19 mouse cellular contexts compared by ENCODE assay signal in genomic region chr9:14887787-14888382, GRCm38 (mm10). TPM values are rescaled to one million over a fixed set of nuclear protein-coding genes. Genes with fewer than 3 reads are reported as not detected.
A peak's percentile ranks its signal among the peaks of the same experiment; 100 is the strongest.
DNase-seq lines count a peak whose midpoint lies in the region; ATAC-seq and TF ChIP-seq lines count a peak whose summit lies in the region.
"Had no signal": no experiment of that assay in that cellular context is flagged by ENCODE, and none has a peak within 500 bp of the region (broad histone marks: within the 10 kb centered on the region; RNA-seq: fewer than 3 reads in every experiment).

No protein-coding gene starts in this region.

- no peak for DNase-seq in embryonic facial prominence, embryonic 11.5 days (ENCODE audit: low spot score)
- DNase-seq in embryonic facial prominence, embryonic 10.5 days (ENCODE audit: low spot score), result no peak
- no peak for DNase-seq in limb, embryonic 11.5 days (ENCODE audit: low spot score)
- DNase-seq in limb, embryonic 10.5 days (ENCODE audit: low spot score), result no peak
- DNase-seq in MEL (ENCODE audit: low read depth, low spot score), result peak; percentile 82
- DNase-seq in cerebellum, adult 2 months, result no peak
- no peak for DNase-seq in ovary, postnatal 14 days (ENCODE audit: low spot score)
- DNase-seq: adrenal gland, postnatal 25 days; heart, adult 2 months; layer of hippocampus, postnatal 36 days; midbrain, embryonic 14.5 days; right cerebral cortex, adult 18-20 months had no signal

- no peak overlapping the region for H3K4me2 ChIP-seq in embryonic facial prominence, embryonic 11.5 days (ENCODE audit: low read depth, low read length)
- no peak overlapping the region for H3K4me2 ChIP-seq in limb, embryonic 11.5 days (ENCODE audit: low read depth, severe bottlenecking)
- no peak overlapping the region for H3K4me2 ChIP-seq in liver, embryonic 15.5 days
- H3K4me2 ChIP-seq: hindbrain, embryonic 13.5 days; limb, embryonic 15.5 days; neural tube, embryonic 13.5 days had no signal

- H3K27me3 ChIP-seq in embryonic facial prominence, embryonic 11.5 days (ENCODE audit: control insufficient read depth, insufficient read depth, low read length), result no peaks in the 10 kb centered on the region
- no peaks in the 10 kb centered on the region for H3K27me3 ChIP-seq in embryonic facial prominence, embryonic 10.5 days (replicated peaks; ENCODE audit: low read depth, poor library complexity, severe bottlenecking)
- no peaks in the 10 kb centered on the region for H3K27me3 ChIP-seq in limb, embryonic 11.5 days (ENCODE audit: control insufficient read depth, insufficient read depth, low read length)
- no peaks in the 10 kb centered on the region for H3K27me3 ChIP-seq in limb, embryonic 10.5 days (ENCODE audit: low read depth, poor library complexity, severe bottlenecking)
- no peaks in the 10 kb centered on the region for H3K27me3 ChIP-seq in MEL (ENCODE audit: control insufficient read depth in 1 of 2, insufficient read depth in 2 of 2, low read length in 2 of 2)
- H3K27me3 ChIP-seq in liver, embryonic 15.5 days, result no peaks in the 10 kb centered on the region
- no peaks in the 10 kb centered on the region for H3K27me3 ChIP-seq in cerebellum, adult 2 months (ENCODE audit: control insufficient read depth, insufficient read depth, low read length)
- H3K27me3 ChIP-seq: hindbrain, embryonic 13.5 days; limb, embryonic 15.5 days; neural tube, embryonic 13.5 days had no signal

- no peak for TF ChIP-seq RAD21 in MEL (IDR thresholded peaks at IDR 0.05; ENCODE audit: low read depth, low read length)

- H3K4me1 ChIP-seq in embryonic facial prominence, embryonic 11.5 days (ENCODE audit: control insufficient read depth, insufficient read depth, low read length), result no peaks in the 10 kb centered on the region
- H3K4me1 ChIP-seq in embryonic facial prominence, embryonic 10.5 days, result no peaks in the 10 kb centered on the region; the same call in 1 of the 2 replicates
- H3K4me1 ChIP-seq in limb, embryonic 11.5 days (ENCODE audit: control insufficient read depth, insufficient read depth, low read length), result no peaks in the 10 kb centered on the region
- H3K4me1 ChIP-seq in limb, embryonic 10.5 days, result no peaks in the 10 kb centered on the region
- H3K4me1 ChIP-seq in MEL (ENCODE audit: control insufficient read depth in 1 of 2, insufficient read depth in 2 of 2, low read length in 2 of 2), result peaks cover 4 to 25% of the 10 kb centered on the region in 2 experiments; a peak in 3 of 4 replicates
- peaks cover 5% of the 10 kb centered on the region for H3K4me1 ChIP-seq in liver, embryonic 15.5 days (replicated peaks)
- peaks cover 12% of the 10 kb centered on the region for H3K4me1 ChIP-seq in cerebellum, adult 2 months (ENCODE audit: control insufficient read depth, insufficient read depth, low read length)
- H3K4me1 ChIP-seq: limb, embryonic 15.5 days had no signal

- peak; percentile 19 to 38; a peak in 3 of 4 replicates for TF ChIP-seq EP300 in MEL (IDR thresholded peaks at IDR 0.05; ENCODE audit: low read depth in 1 of 2, low read length in 2 of 2)

- 0 out of 2 replicates have a peak, but pooled peaks have one; percentile 23 for ATAC-seq in embryonic facial prominence, embryonic 11.5 days (replicated peaks; ENCODE audit: insufficient number of reproducible peaks, low FRiP score, low TSS enrichment, low read depth)
- 0 out of 2 replicates have a peak, but pooled peaks have one; percentile 17 for ATAC-seq in limb, embryonic 11.5 days (ENCODE audit: insufficient number of reproducible peaks, low FRiP score, low TSS enrichment, low read depth)
- ATAC-seq in liver, embryonic 15.5 days (ENCODE audit: insufficient read depth), result 0 out of 2 replicates have a peak, but pooled peaks have one; percentile 5

- no peaks in the 10 kb centered on the region for H3K79me2 ChIP-seq in MEL (ENCODE audit: control insufficient read depth, insufficient read depth, low read length, poor library complexity)

- 86% methylated on average over 6 of the region's 6 CpGs for WGBS in embryonic facial prominence, embryonic 11.5 days
- WGBS in embryonic facial prominence, embryonic 10.5 days, result 86% methylated on average over 6 of the region's 6 CpGs
- WGBS in limb, embryonic 11.5 days, result 87% methylated on average over 6 of the region's 6 CpGs
- WGBS in limb, embryonic 10.5 days, result 88% methylated on average over 6 of the region's 6 CpGs
- whole genome bisulfite sequencing in liver, embryonic 15.5 days (ENCODE audit: insufficient replicate concordance), result 58% methylated on average over 6 of the region's 6 CpGs
- WGBS in cerebellum, adult 2 months, result 85% methylated on average over 6 of the region's 6 CpGs

- no peak for TF ChIP-seq CTCF in MEL (IDR thresholded peaks at IDR 0.05 in 2 of 3, conservative IDR thresholded peaks at IDR 0.05 in 1 of 3; ENCODE audit: control insufficient read depth in 1 of 3, insufficient read depth in 1 of 3, low read depth in 2 of 3, low read length in 3 of 3, poor library complexity in 1 of 3, severe bottlenecking in 1 of 3)
- no peak for TF ChIP-seq CTCF in cerebellum, adult 2 months (IDR thresholded peaks at IDR 0.05; ENCODE audit: borderline replicate concordance, insufficient read depth, low read depth, low read length)

- no peaks in the 10 kb centered on the region for H3K9me3 ChIP-seq in embryonic facial prominence, embryonic 11.5 days (replicated peaks; ENCODE audit: control insufficient read depth, low read length)
- H3K9me3 ChIP-seq in embryonic facial prominence, embryonic 10.5 days, result no peaks in the 10 kb centered on the region
- H3K9me3 ChIP-seq in limb, embryonic 11.5 days (ENCODE audit: control insufficient read depth, low read length), result no peaks in the 10 kb centered on the region
- H3K9me3 ChIP-seq in limb, embryonic 10.5 days (replicated peaks), result no peaks in the 10 kb centered on the region
- no peaks in the 10 kb centered on the region for H3K9me3 ChIP-seq in MEL (replicated peaks; ENCODE audit: insufficient read depth, low read length)
- H3K9me3 ChIP-seq in liver, embryonic 15.5 days (replicated peaks), result no peaks in the 10 kb centered on the region
- H3K9me3 ChIP-seq: forebrain, embryonic 10.5 days; hindbrain, embryonic 13.5 days; limb, embryonic 15.5 days; neural tube, embryonic 13.5 days had no signal

- no peak for TF ChIP-seq POLR2A in MEL (IDR thresholded peaks at IDR 0.05; ENCODE audit: control insufficient read depth in 1 of 2, insufficient read depth in 1 of 2, low read depth in 1 of 2, low read length in 2 of 2, poor library complexity in 1 of 2)
- no peak for TF ChIP-seq POLR2A in cerebellum, adult 2 months (IDR thresholded peaks at IDR 0.05; ENCODE audit: borderline replicate concordance, insufficient read depth, low read length)

- H3K27ac ChIP-seq in embryonic facial prominence, embryonic 11.5 days (replicated peaks; ENCODE audit: low read depth, low read length), result no peak overlapping the region
- no peak overlapping the region for H3K27ac ChIP-seq in embryonic facial prominence, embryonic 10.5 days (replicated peaks)
- H3K27ac ChIP-seq in limb, embryonic 11.5 days (replicated peaks; ENCODE audit: low read depth, low read length), result no peak overlapping the region
- H3K27ac ChIP-seq in limb, embryonic 10.5 days, result no peak overlapping the region
- no peak overlapping the region for H3K27ac ChIP-seq in MEL (ENCODE audit: control insufficient read depth, low read depth, low read length)
- H3K27ac ChIP-seq in liver, embryonic 15.5 days (replicated peaks), result no peak overlapping the region
- H3K27ac ChIP-seq in cerebellum, adult 2 months (ENCODE audit: insufficient read depth, low read length), result no peak overlapping the region
- H3K27ac ChIP-seq: forebrain, embryonic 10.5 days; heart, adult 2 months; hindbrain, embryonic 13.5 days; kidney, postnatal 0 days; limb, embryonic 15.5 days; neural tube, embryonic 13.5 days had no signal

- no peaks in the 10 kb centered on the region for H3K36me3 ChIP-seq in embryonic facial prominence, embryonic 11.5 days (replicated peaks; ENCODE audit: control insufficient read depth, insufficient read depth, low read depth, low read length)
- H3K36me3 ChIP-seq in embryonic facial prominence, embryonic 10.5 days (replicated peaks), result no peaks in the 10 kb centered on the region
- no peaks in the 10 kb centered on the region for H3K36me3 ChIP-seq in limb, embryonic 11.5 days (ENCODE audit: control insufficient read depth, insufficient read depth, low read length)
- no peaks in the 10 kb centered on the region for H3K36me3 ChIP-seq in limb, embryonic 10.5 days
- peaks cover 0 to 9% of the 10 kb centered on the region in 2 experiments; a peak in 2 of 4 replicates for H3K36me3 ChIP-seq in MEL (ENCODE audit: control insufficient read depth in 1 of 2, insufficient read depth in 2 of 2, low read length in 2 of 2)
- H3K36me3 ChIP-seq in liver, embryonic 15.5 days (replicated peaks), result no peaks in the 10 kb centered on the region
- H3K36me3 ChIP-seq: forebrain, embryonic 10.5 days; hindbrain, embryonic 13.5 days; limb, embryonic 15.5 days; neural tube, embryonic 13.5 days had no signal

- H3K9ac ChIP-seq in embryonic facial prominence, embryonic 11.5 days (replicated peaks; ENCODE audit: low read length), result no peak overlapping the region
- no peak overlapping the region for H3K9ac ChIP-seq in limb, embryonic 11.5 days (ENCODE audit: low read length)
- H3K9ac ChIP-seq in MEL (ENCODE audit: control insufficient read depth, low read depth, low read length, poor library complexity, severe bottlenecking), result no peak overlapping the region
- no peak overlapping the region for H3K9ac ChIP-seq in liver, embryonic 15.5 days
- H3K9ac ChIP-seq: hindbrain, embryonic 13.5 days; limb, embryonic 15.5 days; neural tube, embryonic 13.5 days had no signal

- no peak overlapping the region for H3K4me3 ChIP-seq in embryonic facial prominence, embryonic 11.5 days (ENCODE audit: low read depth, low read length)
- no peak overlapping the region for H3K4me3 ChIP-seq in embryonic facial prominence, embryonic 10.5 days
- H3K4me3 ChIP-seq in limb, embryonic 11.5 days (ENCODE audit: low read depth, low read length), result no peak overlapping the region
- H3K4me3 ChIP-seq in limb, embryonic 10.5 days, result no peak overlapping the region
- H3K4me3 ChIP-seq in MEL (ENCODE audit: control insufficient read depth in 1 of 2, insufficient read depth in 1 of 2, low read depth in 2 of 2, low read length in 2 of 2), result no peak overlapping the region
- no peak overlapping the region for H3K4me3 ChIP-seq in liver, embryonic 15.5 days (replicated peaks)
- H3K4me3 ChIP-seq in cerebellum, adult 2 months (replicated peaks; ENCODE audit: insufficient read depth, low read depth, low read length), result no peak overlapping the region
- H3K4me3 ChIP-seq: forebrain, embryonic 10.5 days; heart, adult 2 months; hindbrain, embryonic 13.5 days; limb, embryonic 15.5 days; neural tube, embryonic 13.5 days had no signal

RNA-seq across cellular contexts. Expression of gene Izumo1r, which starts 15.9 kb away (rescaled TPM):
- 0.27 TPM in 1 of 2 replicates, not detected in the other for polyA plus RNA-seq in embryonic facial prominence, embryonic 11.5 days (2014; fragmentation: Nextera tagmentation; extraction: Ambion mirVana)
- 0.15 TPM in 1 of 2 replicates, not detected in the other for polyA plus RNA-seq in embryonic facial prominence, embryonic 10.5 days (2016; fragmentation: Nextera tagmentation; extraction: Ambion mirVana)
- polyA plus RNA-seq in limb, embryonic 11.5 days (2014; fragmentation: Nextera tagmentation; extraction: Ambion mirVana), result 0.16 TPM in 1 of 2 replicates, not detected in the other
- 0.20 TPM in 1 of 2 replicates, not detected in the other for polyA plus RNA-seq in limb, embryonic 10.5 days (2016; fragmentation: Nextera tagmentation; extraction: Ambion mirVana)
- not detected in 2 replicates for total RNA-seq in MEL (2012; rRNA removed)
- polyA plus RNA-seq in MEL (2012; ENCODE audit: insufficient read depth in 1 of 2, insufficient read length in 2 of 2, low read depth in 1 of 2, low replicate concordance in 2 of 2, missing spikeins in 1 of 2), result not detected
- polyA plus RNA-seq in liver, embryonic 15.5 days (2015; fragmentation: Nextera tagmentation; extraction: Ambion mirVana), result not detected in 2 replicates
- not detected in 2 replicates for polyA plus RNA-seq in cerebellum, adult 2 months (2012; rRNA removed)
- total RNA-seq: adrenal gland, postnatal 25 days; heart, adult 2 months; layer of hippocampus, postnatal 36 days had no signal
- polyA plus RNA-seq: cortical plate, adult 2 months; forebrain, embryonic 10.5 days; hindbrain, embryonic 13.5 days; midbrain, embryonic 14.5 days; neural tube, embryonic 13.5 days had no signal

RNA-seq across cellular contexts. Expression of gene Gpr83, which starts 27.9 kb away (rescaled TPM):
- 0.21 and 0.29 TPM in 2 replicates for polyA plus RNA-seq in embryonic facial prominence, embryonic 11.5 days (2014; fragmentation: Nextera tagmentation; extraction: Ambion mirVana)
- polyA plus RNA-seq in embryonic facial prominence, embryonic 10.5 days (2016; fragmentation: Nextera tagmentation; extraction: Ambion mirVana), result 0.23 and 0.32 TPM in 2 replicates
- polyA plus RNA-seq in limb, embryonic 11.5 days (2014; fragmentation: Nextera tagmentation; extraction: Ambion mirVana), result 0.05 TPM in 1 of 2 replicates, not detected in the other
- 0.08 TPM in 1 of 2 replicates, not detected in the other for polyA plus RNA-seq in limb, embryonic 10.5 days (2016; fragmentation: Nextera tagmentation; extraction: Ambion mirVana)
- 0.04 TPM in 1 of 2 replicates, not detected in the other for total RNA-seq in MEL (2012; rRNA removed)
- not detected for polyA plus RNA-seq in MEL (2012; ENCODE audit: insufficient read depth in 1 of 2, insufficient read length in 2 of 2, low read depth in 1 of 2, low replicate concordance in 2 of 2, missing spikeins in 1 of 2)
- polyA plus RNA-seq in liver, embryonic 15.5 days (2015; fragmentation: Nextera tagmentation; extraction: Ambion mirVana), result 0.03 and 0.05 TPM in 2 replicates
- polyA plus RNA-seq in cerebellum, adult 2 months (2012; rRNA removed), result 2.5 and 2.8 TPM in 2 replicates
- total RNA-seq: adrenal gland, postnatal 25 days; heart, adult 2 months had no signal
